Mouse (Mus musculus) hindbrain, embryonic 12.5 days (tissue): ENCODE results near the gene Nup93. TPM values are rescaled to one million over a fixed set of nuclear protein-coding genes. Genes with fewer than 3 reads are reported as not detected.

Experiments used
- ATAC-seq: fragments of 200-750 bp; cut with Nextera tagmentation; 2 replicates; pipeline ENCODE4 v1.8.0; 2017; ENCODE audit warnings: moderate TSS enrichment; ENCODE audit not compliant: low FRiP score
- H3K27ac ChIP-seq: fragments of 300-500 bp; sonication (generic); 2 replicates; pipeline ENCODE4 v1.5.1; 2016; ENCODE audit warnings: mild to moderate bottlenecking
- H3K27me3 ChIP-seq: fragments of 300-500 bp; sonication (generic); 2 replicates; pipeline ENCODE4 v1.6.1; 2016; ENCODE audit warnings: mild to moderate bottlenecking
- H3K36me3 ChIP-seq: fragments of 300-500 bp; sonication (generic); 2 replicates; pipeline ENCODE4 v1.6.1; 2016; ENCODE audit warnings: mild to moderate bottlenecking
- H3K4me1 ChIP-seq: fragments of 300-500 bp; sonication (generic); 2 replicates; pipeline ENCODE4 v1.6.1; 2016
- H3K4me2 ChIP-seq: fragments of 300-500 bp; sonication (generic); replicated peaks from 2 replicates; pipeline ENCODE4 v1.6.1; 2016; ENCODE audit warnings: mild to moderate bottlenecking
- H3K4me3 ChIP-seq: fragments of 300-500 bp; sonication (generic); 2 replicates; pipeline ENCODE4 v1.5.1; 2016; ENCODE audit warnings: mild to moderate bottlenecking
- H3K9ac ChIP-seq: fragments of 300-500 bp; sonication (generic); 2 replicates; pipeline ENCODE4 v1.6.1; 2016; ENCODE audit warnings: mild to moderate bottlenecking, moderate library complexity
- H3K9me3 ChIP-seq: fragments of 300-500 bp; sonication (generic); replicated peaks from 2 replicates; pipeline ENCODE4 v1.6.1; 2016; ENCODE audit warnings: mild to moderate bottlenecking
- WGBS: fragments of 180-500 bp; shearing (Covaris S2); methylation state at CpG from one replicate; pipeline ENCODE4 v1.1.7; 2016; 5-methylcytosine and 5-hydroxymethylcytosine counted together
- microRNA counts: library from miRNA; unstranded; fragments of <30 nt; microRNA quantifications from one replicate; lab custom pipeline; 2017
- microRNA-seq: library from miRNA; unstranded; fragments of <30 nt; microRNA quantifications from one replicate; pipeline ENCODE4, GENCODE M21; 2017
- polyA plus RNA-seq: library from polyadenylated mRNA; unstranded; fragments of >200 nt; fragmentation: Nextera tagmentation; extraction: Ambion mirVana; gene quantifications from 2 replicates; pipeline ENCODE4 v1.2.1, GENCODE M21; 2016

Nup93 gene
- polyA plus RNA-seq, 1 experiment from 2014 or later = 80.4 TPM

DNA sequence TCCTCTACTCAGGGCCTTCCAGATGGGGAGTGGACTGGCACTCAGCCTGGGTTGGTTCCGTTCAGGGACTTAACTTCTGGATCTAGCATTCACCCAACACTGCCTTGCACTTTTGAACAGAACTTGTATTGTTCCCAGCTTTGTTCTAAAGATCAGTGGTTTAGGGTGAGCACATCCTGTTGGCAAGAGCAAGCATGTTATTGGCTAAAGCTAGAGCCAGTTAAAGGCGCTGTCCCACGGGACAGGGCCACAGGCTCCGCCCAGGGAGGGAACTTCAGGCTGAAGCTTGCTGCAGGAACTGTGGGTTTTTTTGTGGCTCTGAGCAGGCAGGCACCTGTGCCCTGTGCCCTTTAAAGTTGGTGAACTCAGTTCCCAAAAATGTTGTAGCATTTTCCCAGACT, 148.9 kb downstream of the Nup93 start:
- Histone ChIP-seq H3K4me3 (no peak overlapping the region), H3K4me1 (no peaks in the 10 kb centered on the region), H3K9ac (no peak overlapping the region), H3K27me3 (no peaks in the 10 kb centered on the region), H3K9me3 (no peaks in the 10 kb centered on the region), H3K27ac (no peak overlapping the region), H3K4me2 (no peak overlapping the region), H3K36me3 (no peaks in the 10 kb centered on the region)
- 58% methylated on average over 4 of the region's 4 CpGs for WGBS
- no peak for ATAC-seq

DNA sequence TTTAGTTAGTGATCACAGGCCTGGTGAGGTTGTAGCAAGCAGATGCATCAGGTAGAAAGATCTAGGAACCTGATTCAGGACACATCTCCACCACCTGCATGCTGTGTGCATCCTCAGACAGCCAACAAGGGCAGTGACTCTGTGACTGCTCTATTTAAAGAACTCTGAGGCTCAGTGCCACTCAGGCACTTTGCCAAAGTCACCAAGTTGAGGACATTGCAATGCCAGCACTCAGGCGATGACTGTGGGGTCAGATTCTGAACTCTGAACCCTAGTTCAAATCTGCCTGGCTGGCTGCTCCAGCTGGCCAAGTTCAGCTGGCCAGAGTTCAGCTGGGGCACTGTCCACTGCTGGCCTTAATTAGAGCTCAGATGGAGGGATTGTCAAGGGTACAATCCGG, 149.5 kb downstream of the Nup93 start:
- Histone ChIP-seq H3K4me2 (no peak overlapping the region), H3K27me3 (no peaks in the 10 kb centered on the region), H3K36me3 (no peaks in the 10 kb centered on the region), H3K4me3 (no peak overlapping the region), H3K27ac (no peak overlapping the region), H3K9ac (no peak overlapping the region), H3K9me3 (no peaks in the 10 kb centered on the region), H3K4me1 (no peaks in the 10 kb centered on the region)
- no peak for ATAC-seq
- WGBS = 82% methylated on average over 2 of the region's 2 CpGs

DNA sequence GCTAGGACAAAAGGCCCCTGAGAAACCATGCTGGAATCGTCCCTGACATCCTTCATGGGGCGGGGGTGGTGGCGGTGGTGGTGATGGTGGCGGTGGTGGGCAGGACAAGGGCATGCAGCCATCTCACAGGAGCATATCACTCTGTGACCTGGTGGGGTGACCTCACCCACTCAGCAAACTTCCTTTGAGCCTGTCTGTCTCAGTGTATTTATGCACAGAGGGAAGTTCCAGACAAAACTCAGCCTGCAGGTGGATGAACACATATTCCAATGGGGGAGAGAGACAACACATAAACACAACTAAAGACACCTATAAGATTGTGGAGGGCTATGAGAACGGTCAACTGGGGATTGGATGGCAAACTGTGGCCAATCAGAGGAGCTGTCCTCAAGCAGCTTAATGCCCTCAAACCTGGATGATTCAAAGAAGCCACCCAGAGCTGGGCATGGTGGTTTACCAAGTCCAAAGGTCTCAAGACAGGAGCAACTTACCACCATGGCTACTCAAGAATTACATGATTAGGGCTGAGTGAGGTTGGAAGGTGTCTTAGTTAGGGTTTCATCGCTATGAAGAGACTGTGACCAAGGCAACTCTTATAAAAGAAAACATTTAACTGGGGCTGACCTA, 150.4 kb downstream of the Nup93 start:
- H3K9ac ChIP-seq = no peak overlapping the region
- 87% methylated on average over 6 of the region's 6 CpGs for WGBS
- no peak for ATAC-seq
- no peaks in the 10 kb centered on the region for H3K9me3 ChIP-seq
- no peaks in the 10 kb centered on the region for H3K27me3 ChIP-seq
- no peak overlapping the region for H3K4me2 ChIP-seq
- H3K4me1 ChIP-seq = no peaks in the 10 kb centered on the region
- no peak overlapping the region for H3K27ac ChIP-seq
- H3K4me3 ChIP-seq = no peak overlapping the region
- H3K36me3 ChIP-seq = no peaks in the 10 kb centered on the region

DNA sequence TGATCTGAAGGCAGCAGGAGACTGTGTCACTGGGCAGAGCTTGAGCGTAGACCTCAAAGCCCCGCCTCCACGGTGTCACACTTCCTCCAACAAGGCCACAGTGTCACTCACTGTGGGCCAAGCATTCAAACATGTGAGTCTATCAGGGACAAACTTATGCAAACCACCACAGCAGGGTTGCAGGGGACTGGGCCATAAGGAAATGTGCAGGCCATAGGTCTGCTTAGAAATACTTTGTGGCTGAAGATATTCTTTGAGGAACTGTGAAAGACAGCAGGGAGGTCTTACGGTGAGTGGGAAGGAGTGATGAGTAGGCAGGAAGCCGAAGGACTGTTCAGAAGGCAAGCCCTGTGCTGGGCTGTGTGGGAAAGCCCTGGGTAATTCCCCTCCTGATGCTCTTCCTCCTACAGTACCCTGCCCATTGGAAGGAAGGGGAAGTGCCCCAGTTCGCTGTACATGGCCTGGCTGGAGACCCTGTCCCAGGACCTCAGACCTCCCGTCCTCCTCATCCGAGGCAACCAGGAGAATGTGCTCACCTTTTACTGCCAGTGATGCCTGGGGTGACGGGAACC, 151.1 kb downstream of the Nup93 start:
- Histone ChIP-seq H3K27me3 (no peaks in the 10 kb centered on the region), H3K4me3 (no peak overlapping the region), H3K4me2 (no peak overlapping the region), H3K36me3 (no peaks in the 10 kb centered on the region), H3K27ac (no peak overlapping the region), H3K9me3 (no peaks in the 10 kb centered on the region), H3K9ac (no peak overlapping the region), H3K4me1 (no peaks in the 10 kb centered on the region)
- ATAC-seq = no peak
- 85% methylated on average over 9 of the region's 9 CpGs for whole genome bisulfite sequencing

MicroRNA genes within 50 kb of the gene (microRNA counts, 519-probe panel; counts per million panel counts)
- 3,897 counts per million, percentile 80 among the panel's probes with 10 or more counts for microRNA mmu-miR-138 (lab: Ali Mortazavi, UCI)

Small RNA genes within 50 kb of the gene (microRNA-seq; reads per million reads assigned to microRNA genes)
- gene Mir138-2 = 281 reads per million, percentile 60 among the genes with 10 or more reads in this experiment

Other genes with a start within 250 kb of the Nup93 start
- gene Amfr, start 201.7 kb upstream of the Nup93 start, polyA plus RNA-seq = 77.4 and 79.4 TPM in 2 replicates
- gene Nudt21, start 177.5 kb upstream of the Nup93 start, polyA plus RNA-seq = 127 and 132 TPM in 2 replicates
- gene Ogfod1, start 177.4 kb upstream of the Nup93 start, polyA plus RNA-seq = 14.6 and 17.7 TPM in 2 replicates
- 22.9 and 23.4 TPM in 2 replicates for gene Bbs2, start 115.6 kb upstream of the Nup93 start, polyA plus RNA-seq
- not detected in 2 replicates for gene Mt4, start 77.4 kb upstream of the Nup93 start, polyA plus RNA-seq
- 18.5 and 33.1 TPM in 2 replicates for gene Mt3, start 62.0 kb upstream of the Nup93 start, polyA plus RNA-seq
- 13.2 TPM in 2 replicates for gene Mt2, start 41.9 kb upstream of the Nup93 start, polyA plus RNA-seq
- gene Mt1, start 35.5 kb upstream of the Nup93 start, polyA plus RNA-seq = 34.0 and 47.3 TPM in 2 replicates
- gene Slc12a3, start 114.6 kb downstream of the Nup93 start, polyA plus RNA-seq = not detected in 2 replicates
- 52.5 and 56.8 TPM in 2 replicates for gene Herpud1, start 171.9 kb downstream of the Nup93 start, polyA plus RNA-seq
- gene Nlrc5, start 219.8 kb downstream of the Nup93 start, polyA plus RNA-seq = 0.06 and 0.23 TPM in 2 replicates